Mouse (Mus musculus): ENCODE data around the gene Mkrn1. TPM values are rescaled to one million over a fixed set of nuclear protein-coding genes. Genes with fewer than 3 reads are reported as not detected.
"Not testable (repeated sequence)": the region's sequence is repeated elsewhere in the genome, so short reads cannot be mapped to it uniquely, and the experiment has no call there.

The Mkrn1 gene
- polyA plus RNA-seq, 1 experiment: 34.5 TPM

DNA sequence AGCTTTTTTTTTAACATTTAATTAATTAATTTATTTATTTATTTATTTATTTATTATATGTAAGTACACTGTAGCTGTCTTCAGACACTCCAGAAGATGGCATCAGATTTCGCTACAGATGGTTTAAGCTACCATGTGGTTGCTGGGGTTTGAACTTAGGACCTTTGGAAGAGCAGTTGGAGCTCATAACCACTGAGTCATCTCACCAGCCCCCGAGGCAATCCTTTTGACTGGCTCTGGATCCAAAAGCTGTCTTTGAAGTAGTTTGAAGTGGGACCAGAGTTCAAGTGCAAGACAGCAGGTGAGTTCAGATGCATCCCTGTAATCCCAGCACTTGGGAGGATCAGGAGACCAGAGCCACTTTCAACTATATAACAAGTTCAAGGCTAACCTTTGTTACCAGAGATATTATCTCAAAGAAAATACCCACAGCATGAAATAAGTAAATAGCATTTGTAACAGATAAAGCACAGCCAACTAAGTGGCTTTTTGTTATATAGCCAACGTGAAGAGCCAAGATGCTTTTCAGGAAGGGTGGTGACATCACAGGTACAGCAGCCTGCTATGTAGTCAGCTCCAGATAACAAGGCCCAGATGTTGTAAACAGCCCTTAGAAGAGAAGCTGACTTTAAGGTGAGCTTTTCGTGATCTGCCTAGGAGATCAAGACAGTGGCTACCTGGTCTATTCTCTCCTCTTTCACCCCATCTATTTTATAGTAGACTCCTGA lies 7.2 kb upstream of the Mkrn1 start:
- no peak for DNase-seq
- H3K4me1 ChIP-seq (ENCODE audit: control insufficient read depth, insufficient read depth, low read length): no peaks in the 10 kb centered on the region
- no peak for TF ChIP-seq CTCF (conservative IDR thresholded peaks at IDR 0.05; ENCODE audit: insufficient read depth, insufficient read length, low read depth, low read length)
- no peak for TF ChIP-seq POLR2A (IDR thresholded peaks at IDR 0.05; ENCODE audit: low read depth, low read length)
- 83% methylated on average over 4 of the region's 4 CpGs for WGBS
- H3K27ac ChIP-seq (ENCODE audit: insufficient read depth, low read depth, low read length): no peak overlapping the region
- H3K27me3 ChIP-seq (replicated peaks; ENCODE audit: control insufficient read depth, insufficient read depth, low read length): no peaks in the 10 kb centered on the region
- no peak overlapping the region for H3K4me3 ChIP-seq (ENCODE audit: insufficient read depth, low read depth, low read length)
- H3K36me3 ChIP-seq (ENCODE audit: control insufficient read depth, insufficient read depth, low read length): no peaks in the 10 kb centered on the region

DNA sequence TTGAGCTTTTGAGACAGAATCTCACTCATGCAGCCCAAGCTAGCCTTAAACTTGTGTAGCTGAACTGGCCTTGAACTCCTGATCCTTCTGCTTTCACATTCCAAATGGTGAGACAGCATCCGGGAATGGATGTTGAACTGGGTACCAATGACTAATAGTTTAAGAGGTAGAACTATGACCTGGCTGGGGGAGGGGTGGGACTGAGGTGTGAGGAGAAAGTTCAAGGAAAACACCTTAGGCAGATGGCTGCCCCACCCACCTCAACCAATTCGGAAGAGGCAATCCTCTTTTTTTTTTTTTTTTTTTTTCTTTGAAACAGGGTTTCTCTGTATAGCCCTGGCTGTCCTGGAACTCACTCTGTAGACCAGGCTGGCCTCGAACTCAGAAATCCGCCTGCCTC lies 6.5 kb upstream of the Mkrn1 start:
- no peak for TF ChIP-seq POLR2A (IDR thresholded peaks at IDR 0.05; ENCODE audit: low read depth, low read length)
- no peak for TF ChIP-seq CTCF (conservative IDR thresholded peaks at IDR 0.05; ENCODE audit: insufficient read depth, insufficient read length, low read depth, low read length)
- no peaks in the 10 kb centered on the region for H3K27me3 ChIP-seq (replicated peaks; ENCODE audit: control insufficient read depth, insufficient read depth, low read length)
- H3K36me3 ChIP-seq (ENCODE audit: control insufficient read depth, insufficient read depth, low read length): no peaks in the 10 kb centered on the region
- DNase-seq: no peak
- H3K4me3 ChIP-seq (ENCODE audit: insufficient read depth, low read depth, low read length): no peak overlapping the region
- no peak overlapping the region for H3K27ac ChIP-seq (ENCODE audit: insufficient read depth, low read depth, low read length)
- no peaks in the 10 kb centered on the region for H3K4me1 ChIP-seq (ENCODE audit: control insufficient read depth, insufficient read depth, low read length)
- WGBS: 76% methylated on average over 4 of the region's 4 CpGs

DNA sequence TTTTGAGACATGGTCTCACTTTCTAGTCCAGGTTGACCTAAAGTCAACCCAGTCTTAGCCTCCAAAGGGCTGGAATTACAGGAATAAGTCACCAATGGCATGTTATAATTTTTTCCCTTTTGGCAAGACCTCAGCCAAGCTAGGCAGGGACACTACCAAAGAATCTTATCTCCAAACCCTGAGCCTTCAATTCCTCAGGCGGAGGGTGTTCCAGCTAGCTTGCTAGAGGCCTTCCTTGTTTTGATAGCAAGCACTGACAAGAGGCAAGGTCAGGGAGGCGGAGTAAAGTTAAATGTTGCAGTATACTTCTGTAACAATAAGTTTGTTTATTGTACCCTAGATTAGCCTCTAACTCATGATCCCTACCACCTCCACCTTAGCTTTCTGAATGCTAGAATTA lies 4.9 kb upstream of the Mkrn1 start:
- Histone ChIP-seq H3K27me3 (replicated peaks; ENCODE audit: control insufficient read depth, insufficient read depth, low read length) (no peaks in the 10 kb centered on the region), H3K27ac (ENCODE audit: insufficient read depth, low read depth, low read length) (no peak overlapping the region), H3K4me3 (ENCODE audit: insufficient read depth, low read depth, low read length) (no peak overlapping the region), H3K4me1 (ENCODE audit: control insufficient read depth, insufficient read depth, low read length) (no peaks in the 10 kb centered on the region), H3K36me3 (ENCODE audit: control insufficient read depth, insufficient read depth, low read length) (no peaks in the 10 kb centered on the region)
- TF ChIP-seq CTCF (conservative IDR thresholded peaks at IDR 0.05; ENCODE audit: insufficient read depth, insufficient read length, low read depth, low read length) (no peak), POLR2A (IDR thresholded peaks at IDR 0.05; ENCODE audit: low read depth, low read length) (no peak)
- WGBS: 95% methylated on average over 2 of the region's 2 CpGs
- DNase-seq: no peak

DNA sequence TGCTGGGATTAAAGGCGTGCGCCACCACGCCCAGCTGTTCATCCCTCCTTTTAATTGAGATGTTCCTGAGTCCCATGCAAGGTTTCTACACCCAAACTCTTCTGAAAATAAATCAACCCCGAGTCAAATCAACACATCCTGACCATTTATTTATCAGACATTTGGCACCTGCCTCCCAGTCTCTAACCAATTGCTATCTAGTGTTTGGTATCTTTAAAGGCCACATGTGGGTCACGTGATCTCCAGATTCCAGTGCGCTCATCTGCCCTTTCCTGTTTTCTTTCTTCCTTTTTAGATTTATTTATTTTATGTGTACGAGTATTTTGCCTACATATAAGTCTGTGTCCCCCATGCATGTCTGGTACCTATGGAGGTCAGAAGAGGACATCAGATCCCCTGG lies 3.4 kb upstream of the Mkrn1 start:
- Histone ChIP-seq H3K27ac (ENCODE audit: insufficient read depth, low read depth, low read length) (no peak overlapping the region), H3K4me1 (ENCODE audit: control insufficient read depth, insufficient read depth, low read length) (no peaks in the 10 kb centered on the region), H3K27me3 (replicated peaks; ENCODE audit: control insufficient read depth, insufficient read depth, low read length) (no peaks in the 10 kb centered on the region), H3K36me3 (ENCODE audit: control insufficient read depth, insufficient read depth, low read length) (no peaks in the 10 kb centered on the region), H3K4me3 (ENCODE audit: insufficient read depth, low read depth, low read length) (no peak overlapping the region)
- 92% methylated on average over 7 of the region's 7 CpGs for WGBS
- no peak for DNase-seq
- TF ChIP-seq CTCF (conservative IDR thresholded peaks at IDR 0.05; ENCODE audit: insufficient read depth, insufficient read length, low read depth, low read length) (no peak), POLR2A (IDR thresholded peaks at IDR 0.05; ENCODE audit: low read depth, low read length) (no peak)

DNA sequence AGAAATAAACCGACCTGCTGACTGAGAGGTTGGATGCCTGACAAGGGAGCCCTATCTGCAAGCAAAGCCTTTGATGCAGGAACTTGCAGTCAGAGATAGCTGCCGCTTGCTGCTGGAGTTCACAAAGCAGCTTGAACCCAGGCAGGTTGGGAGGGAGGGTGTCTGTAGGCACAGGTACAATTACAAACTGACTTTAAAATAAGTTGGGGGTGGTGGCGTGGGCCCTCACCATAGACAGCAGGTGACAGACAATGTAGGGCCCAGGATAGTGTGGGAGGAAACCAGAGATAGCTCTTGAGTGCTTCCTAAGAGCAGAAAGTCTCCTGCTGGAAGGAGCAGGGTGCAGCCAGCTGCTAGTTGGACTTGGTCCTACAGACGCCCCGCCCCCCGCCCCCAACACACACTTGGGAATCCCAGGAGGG lies 2.9 kb upstream of the Mkrn1 start:
- 64% methylated on average over 6 of the region's 6 CpGs for WGBS
- Histone ChIP-seq H3K36me3 (ENCODE audit: control insufficient read depth, insufficient read depth, low read length) (no peaks in the 10 kb centered on the region), H3K27me3 (replicated peaks; ENCODE audit: control insufficient read depth, insufficient read depth, low read length) (no peaks in the 10 kb centered on the region), H3K27ac (ENCODE audit: insufficient read depth, low read depth, low read length) (no peak overlapping the region), H3K4me1 (ENCODE audit: control insufficient read depth, insufficient read depth, low read length) (0 out of 2 replicates have a peak, but pooled peaks cover under 1% of the 10 kb centered on the region), H3K4me3 (ENCODE audit: insufficient read depth, low read depth, low read length) (no peak overlapping the region)
- no peak for DNase-seq
- TF ChIP-seq POLR2A (IDR thresholded peaks at IDR 0.05; ENCODE audit: low read depth, low read length) (no peak), CTCF (conservative IDR thresholded peaks at IDR 0.05; ENCODE audit: insufficient read depth, insufficient read length, low read depth, low read length) (no peak)

DNA sequence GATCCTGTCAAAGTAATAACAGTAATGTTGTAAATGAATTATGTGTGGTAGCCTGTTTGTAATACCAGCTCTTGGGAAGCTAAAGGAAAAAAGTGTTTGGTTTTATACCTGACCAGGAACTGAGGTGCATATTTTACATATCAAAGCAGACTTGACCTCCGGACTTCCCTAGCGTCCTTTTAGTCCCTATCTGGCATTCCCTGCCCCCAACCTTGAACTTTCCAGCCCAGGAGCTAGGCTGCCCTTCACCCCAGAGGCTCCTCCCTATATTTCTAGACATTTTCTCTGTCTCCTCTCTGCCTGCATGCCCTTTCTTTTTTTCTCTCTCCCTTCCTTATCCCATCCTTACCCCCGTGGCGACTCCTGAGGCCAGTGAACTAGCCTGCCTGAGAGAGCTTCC lies 605 bp upstream of the Mkrn1 start:
- Histone ChIP-seq H3K36me3 (ENCODE audit: control insufficient read depth, insufficient read depth, low read length) (no peaks in the 10 kb centered on the region), H3K4me3 (ENCODE audit: insufficient read depth, low read depth, low read length) (no peak overlapping the region), H3K27me3 (replicated peaks; ENCODE audit: control insufficient read depth, insufficient read depth, low read length) (no peaks in the 10 kb centered on the region), H3K27ac (ENCODE audit: insufficient read depth, low read depth, low read length) (no peak overlapping the region), H3K4me1 (ENCODE audit: control insufficient read depth, insufficient read depth, low read length) (peaks cover 5% of the 10 kb centered on the region; the same call in 1 of the 2 replicates)
- WGBS: 48% methylated on average over 4 of the region's 4 CpGs
- no peak for DNase-seq
- no peak for TF ChIP-seq CTCF (conservative IDR thresholded peaks at IDR 0.05; ENCODE audit: insufficient read depth, insufficient read length, low read depth, low read length)
- no peak for TF ChIP-seq POLR2A (IDR thresholded peaks at IDR 0.05; ENCODE audit: low read depth, low read length)

DNA sequence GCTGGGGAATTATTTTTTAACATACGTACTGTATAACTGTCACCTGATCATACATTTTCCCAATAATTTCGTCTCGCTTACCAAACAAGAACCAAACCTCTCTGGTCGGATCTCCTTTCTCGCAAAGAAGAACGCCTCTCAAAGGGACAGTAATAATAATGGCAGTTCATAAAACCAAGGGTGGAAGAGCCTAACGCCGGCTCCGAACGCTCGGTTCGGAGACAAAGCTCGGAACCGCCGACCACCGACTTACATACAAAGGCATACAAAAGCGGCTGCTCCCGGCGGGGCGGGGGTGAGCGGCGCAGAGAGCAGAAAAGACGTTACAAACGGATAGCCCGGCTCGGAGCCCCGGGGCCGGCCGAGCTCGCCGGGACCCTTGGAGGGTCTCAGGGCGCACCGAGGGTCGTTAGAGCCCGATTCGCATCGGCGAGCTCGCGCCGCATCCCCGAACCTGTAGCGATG lies 844 bp downstream of the Mkrn1 start:
- H3K27me3 ChIP-seq (replicated peaks; ENCODE audit: control insufficient read depth, insufficient read depth, low read length): no peaks in the 10 kb centered on the region
- H3K4me3 ChIP-seq (ENCODE audit: insufficient read depth, low read depth, low read length): peak overlapping the region; percentile 99
- under 1% methylated on average over 43 of the region's 43 CpGs for WGBS
- H3K4me1 ChIP-seq (ENCODE audit: control insufficient read depth, insufficient read depth, low read length): peaks cover 5% of the 10 kb centered on the region
- peak overlapping the region; percentile 48 for H3K27ac ChIP-seq (ENCODE audit: insufficient read depth, low read depth, low read length)
- no peak for TF ChIP-seq CTCF (conservative IDR thresholded peaks at IDR 0.05; ENCODE audit: insufficient read depth, insufficient read length, low read depth, low read length)
- no peak for TF ChIP-seq POLR2A (IDR thresholded peaks at IDR 0.05; ENCODE audit: low read depth, low read length)
- peak; percentile 32 for DNase-seq
- H3K36me3 ChIP-seq (ENCODE audit: control insufficient read depth, insufficient read depth, low read length): no peaks in the 10 kb centered on the region

DNA sequence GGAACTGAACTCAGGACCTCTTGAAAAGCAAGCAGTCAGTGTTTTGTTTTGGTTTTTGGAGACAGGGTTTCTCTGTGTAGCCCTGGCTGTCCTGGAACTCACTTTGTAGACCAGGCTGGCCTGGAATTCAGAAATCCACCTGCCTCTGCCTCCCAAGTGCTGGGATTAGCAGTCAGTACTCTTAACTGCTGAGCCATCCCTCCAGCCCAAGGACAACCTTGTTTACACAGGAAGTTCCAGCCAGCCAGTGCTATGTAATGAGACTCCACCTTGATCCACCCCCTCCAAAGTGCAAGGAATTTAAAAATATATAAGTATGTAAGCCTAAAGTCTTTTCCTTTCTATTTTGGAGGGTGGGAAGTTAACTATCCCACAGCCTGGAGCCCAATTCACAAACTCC lies 3.6 kb downstream of the Mkrn1 start:
- H3K27ac ChIP-seq (ENCODE audit: insufficient read depth, low read depth, low read length): not testable (repeated sequence)

More for the DNA sequence above, 3.6 kb downstream of the Mkrn1 start:
- not testable (repeated sequence) for DNase-seq; H3K4me3 ChIP-seq (ENCODE audit: insufficient read depth, low read depth, low read length); H3K4me1 ChIP-seq (ENCODE audit: control insufficient read depth, insufficient read depth, low read length); H3K36me3 ChIP-seq (ENCODE audit: control insufficient read depth, insufficient read depth, low read length); H3K27me3 ChIP-seq (replicated peaks; ENCODE audit: control insufficient read depth, insufficient read depth, low read length)

Data from kidney, adult 2 months (tissue).